Mouse (Mus musculus) heart, adult 11 months (tissue): ENCODE results near the gene Rwdd2a.

Experiments used
- DNase-seq: peaks from one replicate; pipeline ENCODE4 v3.0.0; 2022

The Rwdd2a gene

GRCm38 (mm10) chr9:86571540-86572135, at the start of gene Rwdd2a, which contains the start of gene Pgm3:
Gene Rwdd2a (plus strand): TSS chr9:86571991.
Gene Pgm3 (minus strand): TSS chr9:86571842.
- peak; percentile 99 for DNase-seq

GRCm38 (mm10) chr9:86522335-86522734, 49.5 kb upstream of the Rwdd2a start:
- DNase-seq: peak; percentile 15

- peak; percentile 86 for DNase-seq
Observed at GRCm38 (mm10) chr9:86525600-86525999, 46.2 kb upstream of the Rwdd2a start.

- peak; percentile 72 for DNase-seq
Observed at GRCm38 (mm10) chr9:86534071-86534470, 37.7 kb upstream of the Rwdd2a start.

- DNase-seq: peak; percentile 49
Observed at GRCm38 (mm10) chr9:86543451-86543850, 28.3 kb upstream of the Rwdd2a start.

- peak; percentile 34 for DNase-seq
Observed at GRCm38 (mm10) chr9:86544559-86544958, 27.2 kb upstream of the Rwdd2a start.

GRCm38 (mm10) chr9:86549637-86550162, 22.1 kb upstream of the Rwdd2a start:
- peak; percentile 34 for DNase-seq

- peak; percentile 60 for DNase-seq
Observed at GRCm38 (mm10) chr9:86550717-86551116, 21.1 kb upstream of the Rwdd2a start.

GRCm38 (mm10) chr9:86553886-86554285, 17.9 kb upstream of the Rwdd2a start:
- peak; percentile 80 for DNase-seq

- peak; percentile 16 for DNase-seq
Observed at GRCm38 (mm10) chr9:86554641-86555040, 17.1 kb upstream of the Rwdd2a start.

- peak; percentile 90 for DNase-seq
Observed at GRCm38 (mm10) chr9:86560543-86560942, 11.2 kb upstream of the Rwdd2a start.

- DNase-seq: peak; percentile 90
Observed at GRCm38 (mm10) chr9:86569314-86569910, 2.4 kb upstream of the Rwdd2a start.

GRCm38 (mm10) chr9:86570261-86570890, 1.4 kb upstream of the Rwdd2a start:
- DNase-seq: peak; percentile 87

GRCm38 (mm10) chr9:86570946-86571345, 845 bp upstream of the Rwdd2a start:
- DNase-seq: peak; percentile 89

- DNase-seq: no peak
Observed at GRCm38 (mm10) chr9:86572196-86572595, 405 bp downstream of the Rwdd2a start.

- peak; percentile 98 for DNase-seq
Observed at GRCm38 (mm10) chr9:86572636-86573291, 973 bp downstream of the Rwdd2a start.

GRCm38 (mm10) chr9:86573616-86574303, 2.0 kb downstream of the Rwdd2a start:
- DNase-seq: peak; percentile 88

GRCm38 (mm10) chr9:86575178-86575577, 3.4 kb downstream of the Rwdd2a start:
- peak; percentile 12 for DNase-seq

- peak; percentile 91 for DNase-seq
Observed at GRCm38 (mm10) chr9:86579657-86580056, 7.9 kb downstream of the Rwdd2a start.

GRCm38 (mm10) chr9:86583740-86584139, 11.9 kb downstream of the Rwdd2a start:
- DNase-seq: peak; percentile 95

GRCm38 (mm10) chr9:86587019-86587795, 15.4 kb downstream of the Rwdd2a start:
- peak; percentile 75 for DNase-seq
